Mouse (Mus musculus): ENCODE measurements around the gene Ceacam15.

Gene Ceacam15

DNA sequence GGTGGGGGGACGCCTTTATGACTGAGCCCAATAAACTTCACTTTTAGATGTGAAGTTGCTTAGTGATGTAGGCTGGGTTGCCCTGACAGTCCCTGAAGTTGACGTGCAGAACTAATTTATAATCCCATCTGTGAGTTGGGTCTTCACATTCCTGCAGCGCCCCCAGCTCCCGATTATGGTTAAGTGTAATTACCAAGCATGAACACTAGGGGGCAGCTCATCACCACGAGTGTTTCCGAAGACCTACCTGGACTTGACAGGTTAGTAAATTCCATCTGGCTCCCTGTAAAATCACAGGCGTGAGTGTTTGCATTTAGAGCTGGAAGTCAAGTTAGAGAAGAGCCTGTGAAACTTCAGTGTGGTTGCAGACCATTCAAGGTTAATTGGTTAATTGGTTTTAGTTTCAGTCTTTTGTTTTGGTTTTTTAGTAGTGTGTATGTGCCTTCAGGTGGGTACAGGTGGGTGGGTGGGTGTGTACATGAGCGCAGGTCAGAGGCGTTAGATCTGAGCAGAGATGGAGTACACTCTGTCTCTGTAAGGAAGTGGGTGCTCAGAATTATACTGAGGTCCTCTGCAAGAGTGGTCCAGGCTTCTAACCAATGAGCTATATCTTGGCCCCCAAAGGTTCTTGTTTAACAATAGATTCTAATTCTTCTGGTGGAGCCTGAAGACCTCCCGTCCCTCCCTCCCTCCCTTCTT, 45.8 kb downstream of the Ceacam15 start:
- DNase-seq (ENCODE audit: low spot score) = no peak

DNA sequence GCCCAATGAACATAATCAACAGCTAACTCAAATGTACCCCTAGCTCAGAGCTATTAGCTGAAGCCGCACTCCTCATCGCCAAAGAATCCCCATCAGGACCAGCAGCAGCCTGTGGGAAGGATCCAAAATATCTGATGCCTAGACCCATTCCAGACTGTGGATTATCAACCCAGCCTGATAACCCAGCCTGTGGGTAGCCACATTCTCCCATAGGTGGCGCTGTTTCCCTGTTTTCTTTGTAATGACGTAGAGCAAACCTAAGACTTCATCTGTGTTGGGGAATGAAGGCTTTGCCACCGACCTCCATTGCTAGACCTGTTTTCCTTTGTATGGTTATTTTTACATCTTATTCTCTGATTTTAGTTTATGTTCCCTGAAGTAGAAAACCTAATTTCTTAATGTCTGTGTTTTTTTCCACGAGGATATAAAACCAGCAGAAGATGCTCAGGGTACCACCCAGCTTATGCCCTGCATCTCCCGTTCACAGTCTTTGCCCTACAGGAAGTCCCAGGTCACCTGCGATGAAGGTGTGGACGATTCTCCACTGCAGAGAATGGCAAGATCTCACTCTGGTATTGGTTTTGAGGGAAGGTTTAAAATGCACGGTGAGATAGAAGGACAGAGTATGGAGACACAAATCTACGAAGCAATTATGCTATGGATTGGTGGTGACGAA, 47.3 kb downstream of the Ceacam15 start:
- peak; percentile 64 for DNase-seq (ENCODE audit: low spot score)

DNA sequence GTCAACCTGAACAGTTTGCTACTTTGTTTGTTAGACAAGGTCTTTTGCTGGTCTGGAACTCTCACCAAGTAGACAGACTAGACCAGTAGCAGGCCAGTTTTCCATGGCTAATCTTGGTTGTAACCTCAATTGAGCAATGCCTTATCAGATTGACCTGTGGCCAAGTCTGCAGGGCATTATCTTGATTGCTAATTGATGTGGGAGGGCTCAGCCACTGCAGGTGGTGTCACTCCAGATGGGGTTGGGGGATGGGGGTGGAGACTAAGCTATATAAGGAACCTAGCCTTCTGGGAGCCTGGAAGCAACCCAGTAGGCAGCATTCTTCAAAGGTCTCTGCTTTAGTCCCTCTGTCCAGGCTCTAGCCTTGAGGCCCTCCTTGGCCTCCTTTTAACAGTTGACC, 51.8 kb downstream of the Ceacam15 start:
- no peak for DNase-seq (ENCODE audit: low spot score)

DNA sequence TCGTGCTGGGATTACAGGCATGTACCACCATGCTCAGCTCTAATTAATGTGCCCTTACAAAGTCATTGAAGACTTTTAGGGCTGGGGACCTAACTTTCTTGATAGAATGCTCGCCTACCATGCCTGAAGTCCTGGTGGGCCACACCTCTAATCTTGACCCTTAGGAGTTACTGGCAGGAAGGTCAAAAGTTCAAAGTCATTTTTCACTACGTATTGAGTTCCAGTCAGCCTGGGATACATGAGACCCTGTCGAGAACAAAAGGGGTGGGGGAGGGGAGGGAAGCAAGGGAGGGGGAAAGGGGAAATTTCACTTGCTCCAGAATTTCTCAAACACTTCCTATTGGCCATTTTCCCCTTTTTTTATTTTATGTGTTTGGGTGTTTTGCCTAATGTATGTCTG, 52.4 kb downstream of the Ceacam15 start:
- DNase-seq (ENCODE audit: low spot score) = no peak
